Mouse (Mus musculus): ENCODE data around the gene 9130019O22Rik. TPM values are rescaled to one million over a fixed set of nuclear protein-coding genes. Genes with fewer than 3 reads are reported as not detected.
"Not testable (repeated sequence)": the region's sequence is repeated elsewhere in the genome, so short reads cannot be mapped to it uniquely, and the experiment has no call there.

The 9130019O22Rik gene
- polyA plus RNA-seq, 1 experiment from 2014 or later = 6.5 TPM

DNA sequence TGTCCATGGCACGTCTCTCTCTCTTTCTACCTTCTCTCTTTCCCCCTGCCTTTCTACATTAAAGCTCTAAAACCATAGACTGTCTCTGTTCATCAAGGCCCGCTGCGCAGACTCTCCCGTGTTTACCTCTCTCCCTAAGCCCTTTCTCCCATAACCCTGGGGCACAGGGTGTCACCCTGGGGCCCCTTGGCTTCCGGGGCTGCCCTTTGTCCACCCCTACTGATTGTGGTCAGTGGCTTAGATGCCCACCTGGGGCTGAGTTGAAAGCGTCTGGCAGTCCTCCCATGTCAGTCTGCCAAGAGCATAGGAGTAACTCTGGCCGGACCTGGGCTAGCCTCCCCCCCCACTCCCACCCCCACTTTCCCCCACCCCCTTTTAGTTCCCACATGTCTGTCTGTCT lies 3.3 kb upstream of the 9130019O22Rik start:
- Histone ChIP-seq H3K4me3 (ENCODE audit: low read depth, low read length) (no peak overlapping the region), H3K4me1 (ENCODE audit: control insufficient read depth, insufficient read depth, low read length) (peaks cover 9% of the 10 kb centered on the region), H3K4me2 (no peak overlapping the region), H3K36me3 (ENCODE audit: control insufficient read depth, insufficient read depth, low read length) (peaks cover 3% of the 10 kb centered on the region; the same call in 1 of the 2 replicates), H3K27ac (ENCODE audit: low read depth, low read length) (no peak overlapping the region), H3K9me3 (ENCODE audit: control insufficient read depth, low read length) (no peaks in the 10 kb centered on the region), H3K27me3 (ENCODE audit: control insufficient read depth, insufficient read depth, low read length) (no peaks in the 10 kb centered on the region), H3K9ac (ENCODE audit: low read length) (no peak overlapping the region)
- 67% methylated on average over 7 of the region's 7 CpGs for WGBS
- ATAC-seq (ENCODE audit: low FRiP score) = no peak
- peak; percentile 73 for DNase-seq (ENCODE audit: low spot score, missing footprints)

DNA sequence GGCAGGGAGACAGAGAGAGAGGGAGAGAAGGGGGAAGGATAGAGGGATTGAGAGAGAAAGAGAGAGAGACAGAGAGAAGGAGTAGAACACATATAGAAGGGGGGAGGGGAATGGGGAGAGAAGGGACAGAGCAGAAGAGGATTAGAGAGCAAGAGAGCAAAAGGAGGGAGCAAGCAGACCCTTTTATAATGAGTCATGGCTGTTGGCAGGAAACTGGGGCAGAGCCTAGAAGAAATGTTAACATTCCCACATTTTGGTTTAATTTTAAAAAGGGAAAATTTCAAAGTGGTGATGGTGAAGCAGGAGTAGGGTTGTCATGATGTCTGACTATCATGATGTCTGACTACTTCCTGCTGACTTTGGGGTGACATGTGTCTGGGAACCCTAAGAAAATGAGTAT lies 1.2 kb upstream of the 9130019O22Rik start:
- not testable (repeated sequence) for H3K27ac ChIP-seq (ENCODE audit: low read depth, low read length); H3K9ac ChIP-seq (ENCODE audit: low read length); H3K4me1 ChIP-seq (ENCODE audit: control insufficient read depth, insufficient read depth, low read length); H3K9me3 ChIP-seq (ENCODE audit: control insufficient read depth, low read length); H3K27me3 ChIP-seq (ENCODE audit: control insufficient read depth, insufficient read depth, low read length); H3K36me3 ChIP-seq (ENCODE audit: control insufficient read depth, insufficient read depth, low read length); H3K4me3 ChIP-seq (ENCODE audit: low read depth, low read length); ATAC-seq (ENCODE audit: low FRiP score); H3K4me2 ChIP-seq
- peak; percentile 4 for DNase-seq (ENCODE audit: low spot score, missing footprints)

DNA sequence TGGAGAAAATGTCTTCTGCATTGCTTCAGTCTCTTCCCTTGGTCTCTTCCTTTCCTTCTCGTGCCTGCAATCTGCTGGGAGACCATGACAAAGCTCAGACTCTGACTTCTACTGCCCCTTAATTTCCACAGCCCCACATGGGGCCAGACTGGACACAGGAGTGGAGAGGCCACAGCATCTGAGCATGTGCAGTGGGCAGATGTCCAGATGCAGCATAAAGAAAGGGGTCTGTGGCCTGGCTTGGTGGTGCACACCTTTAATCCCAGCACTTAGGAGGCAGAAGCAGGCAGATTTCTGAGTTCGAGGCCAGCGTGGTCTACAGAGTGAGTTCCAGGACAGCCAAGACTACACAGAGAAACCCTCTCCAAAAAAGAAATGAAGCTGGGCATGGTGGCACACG lies 1.4 kb downstream of the 9130019O22Rik start:
- not testable (repeated sequence) for H3K4me1 ChIP-seq (ENCODE audit: control insufficient read depth, insufficient read depth, low read length); H3K27ac ChIP-seq (ENCODE audit: low read depth, low read length); H3K4me2 ChIP-seq; H3K9ac ChIP-seq (ENCODE audit: low read length); ATAC-seq (ENCODE audit: low FRiP score); H3K4me3 ChIP-seq (ENCODE audit: low read depth, low read length); H3K27me3 ChIP-seq (ENCODE audit: control insufficient read depth, insufficient read depth, low read length); H3K36me3 ChIP-seq (ENCODE audit: control insufficient read depth, insufficient read depth, low read length); H3K9me3 ChIP-seq (ENCODE audit: control insufficient read depth, low read length)
- peak; percentile 21 for DNase-seq (ENCODE audit: low spot score, missing footprints)
- WGBS = 91% methylated on average over 4 of the region's 4 CpGs

DNA sequence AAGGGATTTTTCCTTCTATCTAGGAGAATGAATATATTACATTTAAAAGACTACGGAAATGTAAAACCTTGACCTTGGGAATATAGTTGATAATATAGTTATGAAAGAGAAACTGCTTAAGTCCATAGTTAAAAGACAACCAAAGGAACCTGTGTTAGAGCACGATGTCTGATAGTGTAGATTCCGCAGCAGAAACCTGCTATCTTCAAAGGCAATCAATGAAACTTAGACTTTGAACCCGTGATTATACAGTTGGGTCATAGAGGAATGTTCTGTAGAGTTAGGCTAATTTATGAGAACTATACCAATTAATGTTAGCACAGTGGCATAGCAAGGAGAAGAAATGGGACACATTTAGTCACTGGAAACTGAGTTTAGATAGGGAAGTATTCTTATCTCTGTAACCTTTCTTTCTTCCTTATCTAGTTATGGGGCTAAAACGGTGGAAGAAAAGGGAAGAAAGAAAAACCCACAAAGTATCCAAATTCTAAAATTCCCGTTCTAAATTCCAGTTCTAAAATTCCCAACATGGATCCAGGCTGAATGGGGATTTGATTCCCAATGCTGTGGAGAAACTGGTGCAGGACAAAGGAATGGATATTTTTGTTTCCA lies 8.6 kb downstream of the 9130019O22Rik start:
- no peaks in the 10 kb centered on the region for H3K9me3 ChIP-seq (ENCODE audit: control insufficient read depth, low read length)
- H3K36me3 ChIP-seq (ENCODE audit: control insufficient read depth, insufficient read depth, low read length) = no peaks in the 10 kb centered on the region
- H3K4me3 ChIP-seq (ENCODE audit: low read depth, low read length) = no peak overlapping the region
- ATAC-seq (ENCODE audit: low FRiP score) (no peak), DNase-seq (ENCODE audit: low spot score, missing footprints) (peak; percentile 14)
- no peak overlapping the region for H3K9ac ChIP-seq (ENCODE audit: low read length)
- H3K27ac ChIP-seq (ENCODE audit: low read depth, low read length) = no peak overlapping the region
- H3K27me3 ChIP-seq (ENCODE audit: control insufficient read depth, insufficient read depth, low read length) = no peaks in the 10 kb centered on the region
- H3K4me1 ChIP-seq (ENCODE audit: control insufficient read depth, insufficient read depth, low read length) = no peaks in the 10 kb centered on the region; the same call in 1 of the 2 replicates
- 73% methylated on average over 6 of the region's 6 CpGs for WGBS
- H3K4me2 ChIP-seq = no peak overlapping the region

DNA sequence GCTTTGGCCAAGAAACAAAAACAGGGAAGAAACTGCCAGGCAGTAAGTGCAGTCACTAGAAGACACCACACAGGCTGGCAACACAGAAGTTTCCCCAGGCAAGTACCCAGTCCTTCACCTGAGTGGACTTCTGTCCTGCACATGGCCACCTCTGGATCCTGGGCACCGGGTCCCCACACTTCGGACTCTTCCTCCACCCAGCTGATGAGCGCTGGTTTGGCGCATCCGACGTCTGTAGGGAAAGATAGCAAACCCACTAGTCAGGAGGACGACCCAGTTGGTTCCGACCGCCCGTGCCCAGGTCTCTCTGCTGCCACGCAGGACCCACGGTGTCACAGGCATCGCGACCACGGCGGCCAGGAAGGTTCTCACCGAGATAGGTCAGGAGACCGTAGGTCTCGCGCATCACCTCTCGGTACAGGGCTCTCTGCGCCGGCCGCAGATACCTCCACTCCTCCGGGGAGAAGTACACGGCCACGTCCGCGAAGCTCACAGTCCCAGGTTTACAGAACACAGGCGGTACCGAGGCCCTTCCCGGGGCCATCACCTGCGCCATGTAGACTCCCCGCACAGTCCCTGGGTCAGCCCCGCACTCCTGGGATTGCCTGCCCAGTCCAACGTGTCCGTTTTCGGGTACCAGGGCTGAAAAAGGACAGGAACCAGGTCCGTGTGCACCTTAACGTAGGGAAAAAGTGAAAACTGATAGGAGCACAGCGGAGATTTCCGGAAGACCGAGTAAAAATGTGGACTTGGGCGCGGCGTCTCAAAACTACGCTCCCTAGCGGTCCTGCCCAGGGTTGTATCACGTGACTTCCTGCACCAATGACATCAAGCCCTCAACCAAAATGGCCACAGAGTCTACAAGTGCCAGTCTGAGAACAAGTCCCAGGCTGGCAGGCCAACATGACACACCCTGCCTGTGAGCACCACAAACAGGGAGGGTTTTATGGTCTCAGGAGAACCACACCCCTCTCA lies 11.4 kb downstream of the 9130019O22Rik start, which contains the start of gene Zfp747:
Gene Zfp747 (minus strand): TSS at position 780 of the 975 bp plus-strand sequence.
- H3K4me1 ChIP-seq (ENCODE audit: control insufficient read depth, insufficient read depth, low read length); H3K36me3 ChIP-seq (ENCODE audit: control insufficient read depth, insufficient read depth, low read length); H3K27me3 ChIP-seq (ENCODE audit: control insufficient read depth, insufficient read depth, low read length); H3K9me3 ChIP-seq (ENCODE audit: control insufficient read depth, low read length); H3K27ac ChIP-seq (ENCODE audit: low read depth, low read length): not testable (repeated sequence)
- DNase-seq (ENCODE audit: low spot score, missing footprints) (peak; percentile 97), ATAC-seq (ENCODE audit: low FRiP score) (peak; percentile 95)
- peak within 1 kb of the TSS; percentile 64 for H3K4me3 ChIP-seq (ENCODE audit: low read depth, low read length)
- H3K4me2 ChIP-seq = peak within 1 kb of the TSS; percentile 75
- H3K9ac ChIP-seq (ENCODE audit: low read length) = peak within 1 kb of the TSS; percentile 77
- 3% methylated on average over 47 of the region's 49 CpGs for WGBS

DNA sequence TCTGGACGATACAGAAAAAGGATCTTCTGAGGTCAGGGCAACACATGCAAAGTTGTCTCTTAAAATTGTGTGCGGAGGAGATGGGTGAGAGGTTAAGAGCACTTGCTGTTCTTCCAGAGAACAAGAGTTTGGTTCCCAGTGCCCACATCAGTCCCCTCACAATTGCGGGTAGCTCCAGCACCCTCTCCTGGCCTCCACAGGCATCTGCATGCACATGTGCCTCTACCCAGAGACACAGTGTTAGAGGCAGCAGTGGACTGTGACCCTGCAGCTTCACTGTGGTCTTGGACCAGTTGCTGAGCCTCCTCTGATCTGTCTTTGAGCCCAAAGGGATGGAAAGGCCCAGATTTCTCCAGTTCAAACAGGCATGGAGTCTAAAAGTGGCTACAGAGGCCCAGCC lies 15.1 kb downstream of the 9130019O22Rik start:
- not testable (repeated sequence) for ATAC-seq (ENCODE audit: low FRiP score); H3K9me3 ChIP-seq (ENCODE audit: control insufficient read depth, low read length); H3K36me3 ChIP-seq (ENCODE audit: control insufficient read depth, insufficient read depth, low read length); H3K9ac ChIP-seq (ENCODE audit: low read length); H3K4me3 ChIP-seq (ENCODE audit: low read depth, low read length); DNase-seq (ENCODE audit: low spot score, missing footprints); H3K27me3 ChIP-seq (ENCODE audit: control insufficient read depth, insufficient read depth, low read length); H3K4me1 ChIP-seq (ENCODE audit: control insufficient read depth, insufficient read depth, low read length); H3K27ac ChIP-seq (ENCODE audit: low read depth, low read length); H3K4me2 ChIP-seq
- WGBS = 78% methylated on average over 3 of the region's 3 CpGs

DNA sequence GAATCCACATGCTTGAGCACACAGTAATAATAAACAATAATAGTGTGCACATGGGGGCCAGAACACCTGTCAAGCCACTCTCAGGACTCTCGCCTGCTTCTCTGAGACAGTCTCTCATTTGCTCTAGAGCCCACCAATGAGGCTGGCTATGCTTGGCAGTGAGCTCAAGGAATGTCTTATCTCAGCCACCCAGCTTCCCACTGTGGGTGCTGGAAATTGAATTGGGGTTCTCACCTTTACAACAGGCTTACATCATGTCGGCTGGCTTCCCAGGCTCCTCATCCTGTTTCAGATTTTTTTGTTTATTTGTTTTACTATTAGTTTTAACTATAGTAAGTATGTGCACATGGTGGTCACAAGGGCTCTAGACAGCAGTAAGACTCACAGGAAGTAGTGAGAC lies 15.8 kb downstream of the 9130019O22Rik start:
- Histone ChIP-seq H3K9me3 (ENCODE audit: control insufficient read depth, low read length) (no peaks in the 10 kb centered on the region), H3K36me3 (ENCODE audit: control insufficient read depth, insufficient read depth, low read length) (no peaks in the 10 kb centered on the region), H3K4me3 (ENCODE audit: low read depth, low read length) (no peak overlapping the region), H3K9ac (ENCODE audit: low read length) (no peak overlapping the region), H3K4me1 (ENCODE audit: control insufficient read depth, insufficient read depth, low read length) (no peaks in the 10 kb centered on the region; the same call in 1 of the 2 replicates), H3K4me2 (no peak overlapping the region), H3K27me3 (ENCODE audit: control insufficient read depth, insufficient read depth, low read length) (no peaks in the 10 kb centered on the region), H3K27ac (ENCODE audit: low read depth, low read length) (no peak overlapping the region)
- DNase-seq (ENCODE audit: low spot score, missing footprints) = peak; percentile 39
- no peak for ATAC-seq (ENCODE audit: low FRiP score)
- WGBS = 79% methylated on average over 2 of the region's 2 CpGs

DNA sequence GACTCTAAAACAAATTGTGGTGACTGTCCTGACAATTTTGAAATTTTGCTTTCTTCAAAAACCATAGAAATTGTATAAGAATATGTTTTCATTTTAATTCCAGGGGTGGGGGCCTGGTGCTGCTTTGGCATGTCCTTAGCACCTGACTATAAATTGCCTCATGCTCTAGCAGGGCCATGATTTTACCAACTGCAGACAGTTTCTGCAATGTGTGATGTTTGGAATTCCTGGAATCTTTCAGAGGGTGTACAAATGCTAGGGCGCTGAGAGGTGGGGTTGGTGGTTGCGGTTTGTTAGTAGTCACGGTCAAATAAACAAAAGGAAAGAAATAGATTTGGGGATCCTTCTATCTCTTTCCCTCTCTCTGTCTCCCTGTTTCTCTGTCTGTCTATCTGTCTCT lies 20.7 kb downstream of the 9130019O22Rik start:
- H3K27ac ChIP-seq (ENCODE audit: low read depth, low read length) = no peak overlapping the region
- no peaks in the 10 kb centered on the region for H3K36me3 ChIP-seq (ENCODE audit: control insufficient read depth, insufficient read depth, low read length)
- no peak for ATAC-seq (ENCODE audit: low FRiP score)
- peaks cover 6% of the 10 kb centered on the region; the same call in 1 of the 2 replicates for H3K4me1 ChIP-seq (ENCODE audit: control insufficient read depth, insufficient read depth, low read length)
- H3K9me3 ChIP-seq (ENCODE audit: control insufficient read depth, low read length) = no peaks in the 10 kb centered on the region
- DNase-seq (ENCODE audit: low spot score, missing footprints) = peak; percentile 67
- H3K27me3 ChIP-seq (ENCODE audit: control insufficient read depth, insufficient read depth, low read length) = no peaks in the 10 kb centered on the region; the same call in 1 of the 2 replicates
- H3K4me2 ChIP-seq = no peak overlapping the region
- no peak overlapping the region for H3K4me3 ChIP-seq (ENCODE audit: low read depth, low read length)
- H3K9ac ChIP-seq (ENCODE audit: low read length) = no peak overlapping the region
- 94% methylated on average over 3 of the region's 3 CpGs for WGBS

DNA sequence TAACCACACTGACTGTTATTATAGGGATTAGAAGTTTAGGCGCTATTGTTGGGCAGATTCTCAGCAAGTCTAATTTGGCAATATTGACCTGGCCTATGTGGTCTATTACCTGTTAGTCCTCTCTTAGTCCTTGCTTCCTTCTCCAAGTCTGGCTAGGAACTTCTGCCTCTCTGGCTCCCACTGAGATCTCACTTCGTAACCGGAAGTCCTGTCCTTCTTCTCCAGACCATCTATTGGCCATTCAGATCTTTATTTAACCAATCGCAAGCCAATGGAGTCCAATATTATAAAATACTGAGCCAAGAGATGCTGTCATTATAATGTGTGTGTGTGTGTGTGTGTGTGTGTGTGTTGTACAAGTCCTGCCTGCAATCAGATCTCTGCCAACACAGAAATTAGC lies 22.8 kb downstream of the 9130019O22Rik start:
- peak overlapping the region; percentile 37 for H3K4me3 ChIP-seq (ENCODE audit: low read depth, low read length)
- H3K36me3 ChIP-seq (ENCODE audit: control insufficient read depth, insufficient read depth, low read length) = no peaks in the 10 kb centered on the region
- H3K9ac ChIP-seq (ENCODE audit: low read length) = peak overlapping the region; percentile 65
- no peaks in the 10 kb centered on the region for H3K9me3 ChIP-seq (ENCODE audit: control insufficient read depth, low read length)
- no peak for ATAC-seq (ENCODE audit: low FRiP score)
- H3K4me1 ChIP-seq (ENCODE audit: control insufficient read depth, insufficient read depth, low read length) = peaks cover 6% of the 10 kb centered on the region; the same call in 1 of the 2 replicates
- H3K27me3 ChIP-seq (ENCODE audit: control insufficient read depth, insufficient read depth, low read length) = no peaks in the 10 kb centered on the region; the same call in 1 of the 2 replicates
- H3K27ac ChIP-seq (ENCODE audit: low read depth, low read length) = no peak overlapping the region
- peak; percentile 85 for DNase-seq (ENCODE audit: low spot score, missing footprints)
- peak overlapping the region; percentile 72 for H3K4me2 ChIP-seq
- 47% methylated on average over 4 of the region's 4 CpGs for WGBS
